Mouse (Mus musculus): ENCODE data around the gene Tppp3. TPM values are rescaled to one million over a fixed set of nuclear protein-coding genes. Genes with fewer than 3 reads are reported as not detected.

Tppp3 gene
- polyA plus RNA-seq, 1 experiment: 0.34 TPM

DNA sequence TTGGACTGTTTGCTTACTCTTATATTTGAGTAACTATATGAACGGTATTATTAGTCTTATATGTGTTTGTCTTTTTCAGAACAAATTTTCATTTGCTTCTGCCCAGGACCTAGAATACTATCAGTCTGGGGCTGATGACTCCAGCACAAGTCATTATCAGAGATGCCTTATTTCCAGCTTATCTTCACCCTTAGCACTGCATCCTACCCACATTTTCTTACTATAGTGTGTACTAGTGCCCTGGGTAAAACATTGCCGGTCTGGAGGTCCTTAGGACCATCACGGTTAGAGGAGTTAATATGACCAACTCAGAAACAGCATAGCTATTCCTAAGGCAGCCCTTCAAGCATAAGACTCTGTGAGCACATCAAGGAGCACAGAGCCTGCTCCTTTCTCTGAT, 23.1 kb downstream of the Tppp3 start:
- no peaks in the 10 kb centered on the region for H3K36me3 ChIP-seq (ENCODE audit: control insufficient read depth)
- H3K4me3 ChIP-seq (replicated peaks): peak overlapping the region; percentile 52
- peaks cover 6% of the 10 kb centered on the region; the same call in 1 of the 2 replicates for H3K27me3 ChIP-seq (ENCODE audit: control insufficient read depth)
- H3K4me1 ChIP-seq (ENCODE audit: control insufficient read depth): peaks cover 82% of the 10 kb centered on the region
- peaks cover 2% of the 10 kb centered on the region; the same call in 1 of the 2 replicates for H3K9me3 ChIP-seq (ENCODE audit: control insufficient read depth, low read length)
- TF ChIP-seq GATA1 (IDR thresholded peaks at IDR 0.05; ENCODE audit: low read length) (peak; percentile 76), TAL1 (IDR thresholded peaks at IDR 0.05; ENCODE audit: low read length) (no peak)

DNA sequence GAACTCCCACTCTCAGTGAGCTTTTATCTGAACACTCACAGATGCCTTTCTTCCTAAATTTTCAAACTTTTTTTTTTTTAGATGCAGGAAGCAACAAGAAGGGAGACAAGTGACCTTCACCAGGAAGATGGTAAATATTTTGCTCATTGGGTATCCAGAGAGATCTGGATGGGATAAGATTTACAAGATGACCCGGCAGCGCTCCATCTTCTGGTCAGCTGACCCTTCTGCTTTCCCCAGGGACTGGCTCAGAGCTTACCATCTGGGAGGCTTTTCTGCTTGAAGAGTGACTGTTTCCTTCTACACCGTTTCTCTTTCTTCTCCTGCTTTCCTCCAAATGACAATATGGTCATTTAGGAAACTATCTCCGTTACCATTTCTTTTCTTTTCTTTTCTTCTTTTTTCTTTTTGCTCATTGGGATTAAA, 25.2 kb downstream of the Tppp3 start:
- TF ChIP-seq TAL1 (IDR thresholded peaks at IDR 0.05; ENCODE audit: low read length) (no peak), GATA1 (IDR thresholded peaks at IDR 0.05; ENCODE audit: low read length) (no peak)
- peaks cover 2% of the 10 kb centered on the region; the same call in 1 of the 2 replicates for H3K9me3 ChIP-seq (ENCODE audit: control insufficient read depth, low read length)
- H3K36me3 ChIP-seq (ENCODE audit: control insufficient read depth): no peaks in the 10 kb centered on the region
- H3K4me3 ChIP-seq (replicated peaks): no peak overlapping the region
- peaks cover 73% of the 10 kb centered on the region for H3K4me1 ChIP-seq (ENCODE audit: control insufficient read depth)
- peaks cover 8% of the 10 kb centered on the region for H3K27me3 ChIP-seq (ENCODE audit: control insufficient read depth)

DNA sequence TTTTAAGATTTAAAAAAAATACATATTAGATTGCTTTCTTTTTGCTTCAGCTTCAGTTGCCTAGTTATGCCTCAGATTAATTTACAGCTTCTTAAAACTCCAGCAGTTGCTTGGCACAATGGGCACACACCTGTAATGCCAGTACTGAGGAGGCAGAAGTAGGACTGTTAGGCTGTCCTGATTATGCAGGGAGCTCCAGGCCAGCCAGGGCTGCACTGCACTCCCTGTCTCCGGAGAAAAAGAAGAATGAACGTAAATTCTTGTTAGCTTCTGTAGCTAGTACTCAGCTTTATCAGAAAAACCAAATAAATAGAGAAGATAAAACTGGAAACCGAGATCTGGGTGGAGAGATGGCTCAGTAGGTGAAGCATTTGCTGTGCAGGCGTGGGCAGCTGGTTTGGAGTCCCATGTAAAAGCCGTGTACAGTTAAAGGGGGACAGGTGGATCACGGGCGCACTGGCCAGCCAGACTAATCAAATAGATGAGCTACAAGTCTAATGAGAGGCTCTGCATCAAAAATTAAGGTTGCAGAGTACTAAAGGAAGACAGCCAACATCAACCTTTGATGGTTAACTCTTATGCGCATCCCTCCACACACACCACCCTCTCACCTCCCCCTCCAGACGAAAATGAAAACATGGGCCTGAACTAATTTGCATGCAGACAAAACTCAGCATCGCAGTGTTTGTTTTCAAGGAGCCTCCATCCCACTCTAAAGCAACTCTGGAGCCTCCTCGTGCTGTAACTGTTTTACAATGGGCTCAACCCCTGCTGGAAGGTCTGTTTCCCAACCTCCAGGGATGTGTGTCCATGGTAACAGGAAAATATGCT, 25.8 kb downstream of the Tppp3 start:
- Histone ChIP-seq H3K27me3 (ENCODE audit: control insufficient read depth) (peaks cover 14% of the 10 kb centered on the region), H3K9me3 (ENCODE audit: control insufficient read depth, low read length) (peaks cover 2% of the 10 kb centered on the region; the same call in 1 of the 2 replicates), H3K4me3 (replicated peaks) (no peak overlapping the region), H3K4me1 (ENCODE audit: control insufficient read depth) (peaks cover 68% of the 10 kb centered on the region), H3K36me3 (ENCODE audit: control insufficient read depth) (no peaks in the 10 kb centered on the region)
- no peak for TF ChIP-seq TAL1 (IDR thresholded peaks at IDR 0.05; ENCODE audit: low read length)
- no peak for TF ChIP-seq GATA1 (IDR thresholded peaks at IDR 0.05; ENCODE audit: low read length)

DNA sequence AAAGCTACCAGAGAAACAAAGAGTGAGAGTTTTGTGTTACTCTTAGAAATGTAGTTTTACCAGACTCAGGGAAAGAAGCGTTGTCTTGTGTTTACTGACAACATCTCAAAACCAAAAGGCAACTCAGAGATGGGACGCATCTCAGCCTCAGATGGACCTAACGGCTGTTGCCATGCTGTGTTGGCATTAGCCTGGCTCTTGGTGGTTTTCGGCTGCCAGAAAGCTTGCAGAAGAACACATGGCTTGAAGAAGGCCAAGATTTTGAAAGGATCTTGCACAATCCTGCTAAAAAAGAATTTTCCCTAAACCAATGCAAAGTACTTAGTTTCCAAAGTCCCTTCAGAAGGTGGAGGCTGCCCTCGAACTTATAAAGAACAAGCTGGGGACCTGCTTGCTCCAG, 28.7 kb downstream of the Tppp3 start:
- Histone ChIP-seq H3K4me1 (ENCODE audit: control insufficient read depth) (peaks cover 41% of the 10 kb centered on the region), H3K36me3 (ENCODE audit: control insufficient read depth) (no peaks in the 10 kb centered on the region), H3K27me3 (ENCODE audit: control insufficient read depth) (peaks cover 28% of the 10 kb centered on the region), H3K4me3 (replicated peaks) (no peak overlapping the region), H3K9me3 (ENCODE audit: control insufficient read depth, low read length) (peaks cover 2% of the 10 kb centered on the region; the same call in 1 of the 2 replicates)
- TF ChIP-seq TAL1 (IDR thresholded peaks at IDR 0.05; ENCODE audit: low read length): no peak
- no peak for TF ChIP-seq GATA1 (IDR thresholded peaks at IDR 0.05; ENCODE audit: low read length)

DNA sequence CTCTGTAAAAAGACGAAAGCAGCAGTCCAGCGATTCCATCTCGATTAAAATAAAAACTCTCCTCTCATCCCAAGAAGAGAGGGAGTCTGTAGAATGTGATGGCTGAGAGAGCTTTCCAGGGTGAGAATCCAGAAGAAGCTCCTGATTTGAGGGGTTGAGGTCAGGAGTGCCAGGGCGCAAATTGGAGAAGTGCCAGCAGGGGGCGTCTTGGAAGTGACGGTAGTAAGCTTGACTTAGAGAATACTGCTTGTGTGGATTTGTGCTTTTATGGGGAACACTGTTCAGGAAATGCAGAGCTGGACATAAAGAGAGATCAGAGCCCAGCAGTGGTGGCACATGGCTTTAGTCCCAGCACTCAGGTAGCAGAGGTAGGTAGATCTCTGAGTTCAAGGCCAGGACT, 29.9 kb downstream of the Tppp3 start:
- Histone ChIP-seq H3K9me3 (ENCODE audit: control insufficient read depth, low read length) (peaks cover 2% of the 10 kb centered on the region; the same call in 1 of the 2 replicates), H3K27me3 (ENCODE audit: control insufficient read depth) (peaks cover 35% of the 10 kb centered on the region), H3K36me3 (ENCODE audit: control insufficient read depth) (no peaks in the 10 kb centered on the region), H3K4me3 (replicated peaks) (no peak overlapping the region), H3K4me1 (ENCODE audit: control insufficient read depth) (peaks cover 31% of the 10 kb centered on the region)
- TF ChIP-seq GATA1 (IDR thresholded peaks at IDR 0.05; ENCODE audit: low read length) (no peak), TAL1 (IDR thresholded peaks at IDR 0.05; ENCODE audit: low read length) (no peak)

DNA sequence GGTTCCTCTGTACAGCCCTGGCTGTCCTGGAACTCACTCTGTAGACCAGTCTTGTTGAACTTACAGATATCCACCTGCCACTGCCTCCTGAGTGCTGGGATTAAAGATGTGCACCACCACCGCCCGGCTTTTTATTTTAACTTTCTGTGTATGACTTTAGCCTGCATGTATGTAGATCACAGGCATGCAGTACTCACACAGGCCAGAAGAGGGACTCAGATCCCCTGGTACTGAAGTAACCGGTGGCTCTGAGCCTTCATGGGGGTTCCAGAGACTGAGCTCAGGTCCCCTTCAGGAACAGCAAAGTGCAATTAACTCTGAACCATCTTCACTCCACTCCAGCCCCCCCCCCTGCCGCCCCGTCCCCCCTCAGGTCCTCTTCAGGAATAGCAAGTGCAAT, 32.5 kb downstream of the Tppp3 start:
- H3K9me3 ChIP-seq (ENCODE audit: control insufficient read depth, low read length): no peaks in the 10 kb centered on the region; the same call in 1 of the 2 replicates
- no peak for TF ChIP-seq TAL1 (IDR thresholded peaks at IDR 0.05; ENCODE audit: low read length)
- TF ChIP-seq GATA1 (IDR thresholded peaks at IDR 0.05; ENCODE audit: low read length): no peak
- H3K36me3 ChIP-seq (ENCODE audit: control insufficient read depth): no peaks in the 10 kb centered on the region
- H3K4me1 ChIP-seq (ENCODE audit: control insufficient read depth): peaks cover 9% of the 10 kb centered on the region
- no peak overlapping the region for H3K4me3 ChIP-seq (replicated peaks)
- peaks cover 47% of the 10 kb centered on the region for H3K27me3 ChIP-seq (ENCODE audit: control insufficient read depth)

DNA sequence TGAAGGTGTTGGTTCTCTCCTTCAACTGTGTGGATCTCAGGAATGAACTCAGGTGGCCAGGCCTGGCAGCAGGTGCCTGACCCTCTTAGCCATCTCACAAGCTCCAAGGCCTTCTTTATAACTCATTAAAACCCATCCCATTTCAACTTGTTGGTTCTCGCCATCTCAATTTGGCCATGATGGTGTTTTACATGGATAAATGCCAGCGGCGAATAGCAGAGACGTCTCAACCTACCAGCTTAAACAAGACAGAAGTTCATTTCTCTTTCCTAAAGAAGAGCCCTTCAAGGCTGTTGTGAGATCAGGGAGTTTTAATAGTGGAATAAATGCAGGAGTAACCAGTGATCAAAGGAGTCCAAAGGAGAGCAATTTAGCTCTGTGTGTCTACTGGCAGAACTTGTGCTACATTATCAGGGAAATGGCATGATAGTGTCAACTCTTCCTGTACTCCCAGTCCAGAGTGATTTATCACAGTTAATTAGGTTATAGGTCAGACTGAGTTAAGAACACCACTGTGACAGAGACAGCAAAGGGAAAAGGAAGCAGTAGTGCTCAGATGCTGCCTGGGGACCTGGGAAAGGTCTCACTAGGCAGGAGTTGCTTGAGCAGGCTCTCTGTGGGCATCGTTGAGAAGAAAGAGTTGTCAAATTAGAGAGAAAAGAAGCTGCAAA, 34.1 kb downstream of the Tppp3 start:
- no peaks in the 10 kb centered on the region for H3K36me3 ChIP-seq (ENCODE audit: control insufficient read depth)
- peaks cover 55% of the 10 kb centered on the region for H3K27me3 ChIP-seq (ENCODE audit: control insufficient read depth)
- no peak for TF ChIP-seq GATA1 (IDR thresholded peaks at IDR 0.05; ENCODE audit: low read length)
- no peaks in the 10 kb centered on the region for H3K9me3 ChIP-seq (ENCODE audit: control insufficient read depth, low read length)
- H3K4me1 ChIP-seq (ENCODE audit: control insufficient read depth): peaks cover 5% of the 10 kb centered on the region
- no peak overlapping the region for H3K4me3 ChIP-seq (replicated peaks)

DNA sequence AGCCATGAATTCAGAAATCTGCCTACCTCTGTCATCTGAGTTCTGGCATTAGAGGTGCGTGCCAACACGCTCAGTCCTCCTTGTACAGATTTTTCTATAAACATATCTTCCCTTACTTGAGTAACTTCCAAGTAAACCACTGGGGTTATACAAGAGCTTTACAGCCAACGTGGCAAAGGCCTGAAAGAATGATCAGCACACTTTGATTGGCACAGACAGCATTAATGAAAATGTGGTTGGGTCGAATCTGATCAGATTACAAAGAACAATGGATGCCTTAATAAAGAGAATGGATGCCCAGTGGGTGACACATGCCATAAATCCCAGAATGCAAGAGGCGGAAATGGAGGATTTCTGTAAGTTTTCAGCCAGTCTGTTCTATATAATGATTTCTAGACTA, 35.1 kb downstream of the Tppp3 start:
- no peak for TF ChIP-seq GATA1 (IDR thresholded peaks at IDR 0.05; ENCODE audit: low read length)
- TF ChIP-seq TAL1 (IDR thresholded peaks at IDR 0.05; ENCODE audit: low read length): no peak
- no peaks in the 10 kb centered on the region for H3K9me3 ChIP-seq (ENCODE audit: control insufficient read depth, low read length)
- H3K4me1 ChIP-seq (ENCODE audit: control insufficient read depth): no peaks in the 10 kb centered on the region
- peaks cover 53% of the 10 kb centered on the region for H3K27me3 ChIP-seq (ENCODE audit: control insufficient read depth)
- no peak overlapping the region for H3K4me3 ChIP-seq (replicated peaks)
- H3K36me3 ChIP-seq (ENCODE audit: control insufficient read depth): no peaks in the 10 kb centered on the region

DNA sequence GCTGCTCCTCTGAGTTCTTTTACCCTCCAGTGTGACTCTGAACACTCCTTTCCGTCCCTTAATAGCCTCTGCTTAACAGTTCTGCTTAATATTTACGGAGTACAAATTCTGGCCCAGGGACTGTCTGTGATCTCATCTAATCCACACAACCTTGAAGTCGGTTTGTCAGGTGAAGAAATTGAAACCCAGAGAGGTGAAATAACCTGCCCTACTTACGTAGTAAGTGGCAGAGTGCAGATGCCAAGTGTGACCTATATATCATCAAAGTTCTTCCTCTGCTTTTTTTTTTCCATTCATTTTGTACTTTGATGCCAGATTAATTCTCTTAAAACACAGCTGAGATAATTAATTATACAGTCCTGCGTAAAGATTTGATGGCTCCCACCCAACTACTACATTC, 37.2 kb downstream of the Tppp3 start:
- Histone ChIP-seq H3K9me3 (ENCODE audit: control insufficient read depth, low read length) (no peaks in the 10 kb centered on the region), H3K4me3 (replicated peaks) (no peak overlapping the region), H3K27me3 (ENCODE audit: control insufficient read depth) (peaks cover 46% of the 10 kb centered on the region), H3K4me1 (ENCODE audit: control insufficient read depth) (no peaks in the 10 kb centered on the region), H3K36me3 (ENCODE audit: control insufficient read depth) (no peaks in the 10 kb centered on the region)
- TF ChIP-seq TAL1 (IDR thresholded peaks at IDR 0.05; ENCODE audit: low read length) (no peak), GATA1 (IDR thresholded peaks at IDR 0.05; ENCODE audit: low read length) (no peak)
